Mouse (Mus musculus) heart, adult 2 months (tissue): ENCODE data around the gene Ankrd33.

Experiments used
- CTCF ChIP-seq: fragments of 200-600 bp; IDR thresholded peaks from 2 replicates; pipeline ENCODE4 v1.8.1; 2022; ENCODE audit warnings: antibody characterized with exemption, mild to moderate bottlenecking, moderate library complexity
- POLR2A ChIP-seq: fragments of 200-500 bp; IDR thresholded peaks from 2 replicates; pipeline ENCODE4 v1.6.1; 2011; ENCODE audit warnings: mild to moderate bottlenecking, low read depth, low read length, control low read depth; ENCODE audit not compliant: insufficient read depth

GRCm38 (mm10) chr15:101086956-101087355 is 28.6 kb upstream of the Ankrd33 start:
- TF ChIP-seq POLR2A, result no peak
- TF ChIP-seq CTCF, result no peak
